Mouse (Mus musculus) heart, embryonic 14.5 days (tissue): ENCODE results near the gene Mylk4. TPM values are rescaled to one million over a fixed set of nuclear protein-coding genes. Genes with fewer than 3 reads are reported as not detected.

Source experiments
- ATAC-seq: fragments of 200-750 bp; cut with Nextera tagmentation; 2 replicates; pipeline ENCODE4 v1.8.0; 2017; ENCODE audit warnings: low read depth, moderate TSS enrichment; ENCODE audit not compliant: insufficient number of reproducible peaks, insufficient read depth, low FRiP score
- H3K27ac ChIP-seq, 2 experiments: fragments of 200-500 bp in 1 of 2; fragments of 300-500 bp in 1 of 2; sonication (generic) in 1 of 2; replicated peaks in 1 of 2; 2 replicates each; pipeline ENCODE4 v1.5.1; 2012 to 2014; ENCODE audit warnings: low read depth in 2 of 2, low read length in 2 of 2, control low read depth in 1 of 2, mild to moderate bottlenecking in 1 of 2, mixed read lengths in 1 of 2; ENCODE audit not compliant: control insufficient read depth in 1 of 2, insufficient read depth in 1 of 2
- H3K27me3 ChIP-seq: fragments of 300-500 bp; sonication (generic); 2 replicates; pipeline ENCODE4 v1.6.1; 2014; ENCODE audit warnings: mild to moderate bottlenecking, low read length, control low read depth; ENCODE audit not compliant: control insufficient read depth, insufficient read depth
- H3K36me3 ChIP-seq: fragments of 300-500 bp; sonication (generic); 2 replicates; pipeline ENCODE4 v1.6.1; 2014; ENCODE audit warnings: mild to moderate bottlenecking, control low read depth, low read length, mixed read lengths; ENCODE audit not compliant: control insufficient read depth, insufficient read depth
- H3K4me1 ChIP-seq, 2 experiments: fragments of 200-500 bp in 1 of 2; fragments of 300-500 bp in 1 of 2; sonication (generic) in 1 of 2; 2 replicates each; pipeline ENCODE4 v1.6.1; 2012 to 2014; ENCODE audit warnings: low read length in 2 of 2, control low read depth in 1 of 2, mixed read lengths in 1 of 2; ENCODE audit not compliant: control insufficient read depth in 2 of 2, insufficient read depth in 2 of 2
- H3K4me2 ChIP-seq: fragments of 300-500 bp; sonication (generic); 2 replicates; pipeline ENCODE4 v1.6.1; 2014; ENCODE audit warnings: mild to moderate bottlenecking, low read length
- H3K4me3 ChIP-seq, 2 experiments: fragments of 200-500 bp in 1 of 2; fragments of 300-500 bp in 1 of 2; sonication (generic) in 1 of 2; 2 replicates each; pipeline ENCODE4 v1.5.1; 2012 to 2014; ENCODE audit warnings: low read length in 2 of 2, mild to moderate bottlenecking in 2 of 2, control low read depth in 1 of 2, low read depth in 1 of 2, moderate library complexity in 1 of 2; ENCODE audit not compliant: control insufficient read depth in 1 of 2, insufficient read depth in 1 of 2
- H3K9ac ChIP-seq: fragments of 300-500 bp; sonication (generic); 2 replicates; pipeline ENCODE4 v1.6.1; 2014; ENCODE audit warnings: mild to moderate bottlenecking, low read length
- H3K9me3 ChIP-seq: fragments of 300-500 bp; sonication (generic); 2 replicates; pipeline ENCODE4 v1.6.1; 2016; ENCODE audit warnings: low read length, control low read depth; ENCODE audit not compliant: control insufficient read depth
- WGBS: fragments of 180-500 bp; shearing (Covaris S2); extraction: QIAGEN DNeasy Blood & Tissue Kit; methylation state at CpG from one replicate; pipeline ENCODE4 v1.1.7; 2014; 5-methylcytosine and 5-hydroxymethylcytosine counted together
- polyA plus RNA-seq: library from polyadenylated mRNA; unstranded; fragments of >200 nt; fragmentation: Nextera tagmentation; extraction: Ambion mirVana; gene quantifications from 2 replicates; pipeline ENCODE4 v1.2.1, GENCODE M21; 2014

Gene Mylk4
- polyA plus RNA-seq, 1 experiment from 2014 or later: 0.46 TPM

GRCm38 (mm10) chr13:32707894-32708293, 75.9 kb downstream of the Mylk4 start:
- H3K9me3 ChIP-seq: no peaks in the 10 kb centered on the region
- no peak overlapping the region for H3K27ac ChIP-seq
- no peak for ATAC-seq
- no peak overlapping the region for H3K9ac ChIP-seq
- H3K36me3 ChIP-seq: no peaks in the 10 kb centered on the region
- H3K27me3 ChIP-seq: no peaks in the 10 kb centered on the region
- H3K4me3 ChIP-seq: no peak overlapping the region
- 68% methylated on average over 2 of the region's 2 CpGs for WGBS
- no peak overlapping the region for H3K4me2 ChIP-seq
- H3K4me1 ChIP-seq: peaks cover 7 to 14% of the 10 kb centered on the region in 2 experiments

GRCm38 (mm10) chr13:32706651-32707288, 77.0 kb downstream of the Mylk4 start:
- Histone ChIP-seq H3K4me2 (no peak overlapping the region), H3K4me3 (no peak overlapping the region), H3K27me3 (no peaks in the 10 kb centered on the region), H3K27ac (peak overlapping the region; percentile 55 to 75), H3K4me1 (peaks cover 7 to 14% of the 10 kb centered on the region in 2 experiments), H3K36me3 (no peaks in the 10 kb centered on the region), H3K9ac (no peak overlapping the region), H3K9me3 (no peaks in the 10 kb centered on the region)
- peak; percentile 91 for ATAC-seq
- WGBS: 26% methylated on average over 10 of the region's 10 CpGs

GRCm38 (mm10) chr13:32705315-32705714, 78.4 kb downstream of the Mylk4 start:
- no peaks in the 10 kb centered on the region for H3K27me3 ChIP-seq
- ATAC-seq: no peak
- H3K9me3 ChIP-seq: no peaks in the 10 kb centered on the region
- no peak overlapping the region for H3K4me3 ChIP-seq
- 64% methylated on average over 1 of the region's 1 CpGs for WGBS
- no peak overlapping the region for H3K9ac ChIP-seq
- peaks cover 7 to 14% of the 10 kb centered on the region in 2 experiments for H3K4me1 ChIP-seq
- H3K4me2 ChIP-seq: no peak overlapping the region
- H3K27ac ChIP-seq: no peak overlapping the region; a peak in 1 of 4 replicates
- H3K36me3 ChIP-seq: no peaks in the 10 kb centered on the region

GRCm38 (mm10) chr13:32704911-32705310, 78.8 kb downstream of the Mylk4 start:
- 76% methylated on average over 2 of the region's 2 CpGs for WGBS
- no peak for ATAC-seq

GRCm38 (mm10) chr13:32701564-32701963, 82.2 kb downstream of the Mylk4 start:
- H3K27me3 ChIP-seq: no peaks in the 10 kb centered on the region
- H3K9ac ChIP-seq: no peak overlapping the region
- no peak for ATAC-seq
- H3K4me1 ChIP-seq: peaks cover 2 to 8% of the 10 kb centered on the region in 2 experiments
- no peaks in the 10 kb centered on the region for H3K36me3 ChIP-seq
- H3K9me3 ChIP-seq: no peaks in the 10 kb centered on the region
- no peak overlapping the region for H3K27ac ChIP-seq
- WGBS: 65% methylated on average over 1 of the region's 1 CpGs
- H3K4me2 ChIP-seq: no peak overlapping the region
- no peak overlapping the region for H3K4me3 ChIP-seq

More at GRCm38 (mm10) chr13:32704911-32705310, 78.8 kb downstream of the Mylk4 start:
- Histone ChIP-seq H3K9ac (no peak overlapping the region), H3K9me3 (no peaks in the 10 kb centered on the region), H3K4me1 (peaks cover 7 to 14% of the 10 kb centered on the region in 2 experiments), H3K4me2 (no peak overlapping the region), H3K27me3 (no peaks in the 10 kb centered on the region), H3K4me3 (no peak overlapping the region), H3K36me3 (no peaks in the 10 kb centered on the region), H3K27ac (no peak overlapping the region; a peak in 1 of 4 replicates)

- Histone ChIP-seq H3K9ac (no peak overlapping the region), H3K4me3 (no peak overlapping the region), H3K27ac (no peak overlapping the region), H3K4me2 (no peak overlapping the region), H3K36me3 (no peaks in the 10 kb centered on the region), H3K9me3 (no peaks in the 10 kb centered on the region), H3K27me3 (no peaks in the 10 kb centered on the region), H3K4me1 (no peaks in the 10 kb centered on the region)
- ATAC-seq: no peak
- 91% methylated on average over 1 of the region's 1 CpGs for WGBS
These were observed 84.4 kb downstream of the Mylk4 start for GRCm38 (mm10) chr13:32699376-32699775.

- Histone ChIP-seq H3K4me1 (no peaks in the 10 kb centered on the region), H3K9ac (no peak overlapping the region), H3K9me3 (no peaks in the 10 kb centered on the region), H3K4me3 (no peak overlapping the region), H3K27me3 (no peaks in the 10 kb centered on the region), H3K36me3 (no peaks in the 10 kb centered on the region), H3K4me2 (no peak overlapping the region), H3K27ac (no peak overlapping the region)
- 83% methylated on average over 3 of the region's 3 CpGs for WGBS
- no peak for ATAC-seq
These were observed 84.8 kb downstream of the Mylk4 start for GRCm38 (mm10) chr13:32698956-32699355.
